In genomic region chr6:139981061-139981460, GRCm38 (mm10) we compare ENCODE assay signal across 21 mouse cellular contexts. TPM values are rescaled to one million over a fixed set of nuclear protein-coding genes. Genes with fewer than 3 reads are reported as not detected.
"Had no signal": no experiment of that assay in that cellular context is flagged by ENCODE, and none has a peak within 500 bp of the region (broad histone marks: within the 10 kb centered on the region; RNA-seq: fewer than 3 reads in every experiment).

No protein-coding gene starts in this region.

- H3K36me3 ChIP-seq: limb, embryonic 10.5 days; limb, embryonic 13.5 days; midbrain, embryonic 12.5 days; midbrain, embryonic 15.5 days; neural tube, embryonic 12.5 days; neural tube, embryonic 15.5 days had no signal

- H3K4me1 ChIP-seq: limb, embryonic 10.5 days; limb, embryonic 13.5 days; midbrain, embryonic 12.5 days; midbrain, embryonic 15.5 days; neural tube, embryonic 12.5 days; neural tube, embryonic 15.5 days had no signal

- H3K9ac ChIP-seq: limb, embryonic 13.5 days; liver, embryonic 14.5 days; liver, postnatal 0 days; lung, embryonic 14.5 days; midbrain, embryonic 12.5 days; midbrain, embryonic 15.5 days; neural tube, embryonic 12.5 days; neural tube, embryonic 15.5 days had no signal

- H3K9me3 ChIP-seq: limb, embryonic 10.5 days; limb, embryonic 13.5 days; midbrain, embryonic 15.5 days; neural tube, embryonic 12.5 days; neural tube, embryonic 15.5 days had no signal

- H3K4me2 ChIP-seq: limb, embryonic 13.5 days; liver, embryonic 11.5 days; lung, embryonic 14.5 days; midbrain, embryonic 12.5 days; midbrain, embryonic 15.5 days; neural tube, embryonic 12.5 days; neural tube, embryonic 15.5 days had no signal

- DNase-seq: liver, postnatal 0 days; lung, embryonic 14.5 days; right cerebral cortex, adult 18-20 months; right cerebral cortex, postnatal 14 days; right cerebral cortex, postnatal 4 days; thymus, adult 2 months; thymus, postnatal 14 days; thymus, postnatal 4 days had no signal

- ATAC-seq: liver, postnatal 0 days; lung, postnatal 0 days; midbrain, embryonic 15.5 days had no signal

- H3K4me3 ChIP-seq: limb, embryonic 10.5 days; limb, embryonic 13.5 days; midbrain, embryonic 12.5 days; midbrain, embryonic 15.5 days; neural tube, embryonic 12.5 days; neural tube, embryonic 15.5 days had no signal

- H3K27ac ChIP-seq: limb, embryonic 10.5 days; limb, embryonic 13.5 days; liver, embryonic 14.5 days; macrophage; midbrain, embryonic 12.5 days; midbrain, embryonic 15.5 days; neural tube, embryonic 12.5 days; neural tube, embryonic 15.5 days; stomach, postnatal 0 days had no signal

- H3K27me3 ChIP-seq: limb, embryonic 13.5 days; midbrain, embryonic 12.5 days; midbrain, embryonic 15.5 days; neural tube, embryonic 12.5 days; neural tube, embryonic 15.5 days had no signal

RNA-seq across cellular contexts. Expression of gene Capza3, which starts 60.0 kb away (rescaled TPM):
- polyA plus RNA-seq: kidney, embryonic 16.5 days; limb, embryonic 10.5 days; limb, embryonic 13.5 days; liver, embryonic 11.5 days; liver, embryonic 14.5 days; liver, postnatal 0 days; lung, embryonic 14.5 days; lung, postnatal 0 days; macrophage; midbrain, embryonic 12.5 days; midbrain, embryonic 15.5 days; neural tube, embryonic 12.5 days; neural tube, embryonic 15.5 days; stomach, embryonic 14.5 days; stomach, postnatal 0 days; thymus, adult 2 months had no signal
